Mouse (Mus musculus) kidney, postnatal 10 days (tissue): ENCODE data around the gene Chdh.

Experiments
- DNase-seq: peaks from one replicate; pipeline ENCODE4 v3.0.0; 2021; ENCODE audit warnings: mixed read lengths

Gene Chdh

GRCm38 (mm10) chr14:30014487-30014886 is 5.7 kb downstream of the Chdh start:
- no peak for DNase-seq

DNA sequence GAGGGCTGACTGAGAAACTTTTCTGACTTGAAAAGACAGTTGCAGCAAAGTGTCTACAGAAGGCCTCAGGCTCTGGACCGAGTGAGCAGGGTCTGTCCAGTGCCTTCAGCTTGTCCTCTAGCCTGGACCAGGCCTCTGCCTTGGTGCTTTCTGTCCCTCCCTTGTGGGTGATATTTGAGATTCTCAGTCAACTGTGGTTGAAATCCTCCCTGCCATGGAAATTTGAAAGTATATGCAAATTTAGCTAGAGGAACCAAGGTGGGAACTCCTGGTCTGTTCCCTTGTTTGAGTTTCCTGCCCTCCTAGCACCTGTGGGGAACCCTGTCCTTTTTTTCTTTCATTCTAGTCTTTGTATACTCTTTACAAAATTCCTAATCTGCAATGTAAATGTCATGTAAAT is 6.2 kb downstream of the Chdh start:
- no peak for DNase-seq

- no peak for DNase-seq
Observed at GRCm38 (mm10) chr14:30016666-30017065, 7.8 kb downstream of the Chdh start.

DNA sequence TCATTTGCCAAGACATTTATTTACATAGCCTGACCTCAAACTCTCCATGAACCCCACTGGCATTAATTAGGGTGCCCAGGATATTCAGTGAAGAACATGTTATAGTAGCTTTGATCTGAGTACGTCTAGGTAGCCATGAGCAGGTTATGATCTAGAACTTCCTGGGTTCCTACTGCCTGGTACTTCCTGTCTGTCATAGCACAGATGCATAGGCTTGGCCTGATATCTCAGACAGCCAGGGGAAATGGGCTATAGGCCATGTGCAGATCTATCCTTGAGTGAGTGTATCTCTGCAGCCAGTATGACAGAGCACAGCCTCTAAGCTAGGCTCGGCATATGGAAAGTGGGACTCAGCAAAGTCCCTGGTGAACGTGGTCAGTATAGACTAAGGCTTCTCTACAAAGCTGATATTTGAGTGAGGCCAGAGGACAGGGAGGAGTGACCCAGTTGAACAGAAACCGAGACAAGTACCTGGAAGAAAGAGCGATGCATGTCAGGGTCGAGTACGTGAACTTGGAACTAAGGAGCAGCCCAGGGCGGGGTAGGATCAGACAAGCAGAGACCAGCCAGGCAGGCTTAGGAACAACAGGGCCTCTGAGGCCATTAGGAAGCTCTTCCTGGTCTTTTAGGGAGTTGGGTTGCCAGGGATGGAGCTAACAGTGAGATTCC is 9.1 kb downstream of the Chdh start:
- no peak for DNase-seq

DNA sequence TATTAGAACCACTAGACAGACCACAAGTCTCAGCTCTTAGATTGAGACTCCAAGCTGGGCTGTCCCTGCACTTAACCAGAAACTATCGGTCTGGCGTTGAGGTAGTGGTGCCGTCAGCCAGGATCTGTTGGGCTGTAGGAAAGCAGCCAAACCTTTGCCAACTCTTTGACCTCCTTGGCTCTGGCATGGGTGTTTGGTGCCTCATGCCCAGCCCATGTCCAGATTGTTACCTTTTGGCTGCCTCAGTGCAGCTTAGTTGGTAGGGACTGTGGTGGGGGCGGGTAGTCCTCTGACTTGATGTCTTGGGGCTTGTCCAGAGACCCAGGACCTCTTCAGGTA is 9.6 kb downstream of the Chdh start:
- DNase-seq: no peak

- no peak for DNase-seq
Observed at GRCm38 (mm10) chr14:30018846-30019245, 10.0 kb downstream of the Chdh start.

DNA sequence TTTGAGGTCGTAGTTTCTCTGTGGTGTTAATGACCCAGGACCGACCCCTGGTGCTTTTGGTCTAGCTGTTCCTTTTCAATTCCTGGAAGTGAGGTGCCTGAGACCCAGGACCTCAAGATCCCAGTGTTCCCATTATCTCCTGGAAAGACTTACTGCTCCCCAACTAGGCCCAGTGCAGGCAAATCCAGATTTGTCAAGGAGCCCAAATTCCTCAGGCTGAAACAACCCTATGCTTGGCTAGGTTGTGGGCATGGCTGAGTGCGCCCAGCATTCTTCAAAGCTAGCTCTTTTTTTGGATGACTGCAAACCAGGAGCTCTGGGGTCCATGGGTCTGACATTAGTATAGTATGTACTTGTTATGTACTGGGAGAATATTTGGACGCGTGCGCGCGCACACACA is 10.6 kb downstream of the Chdh start:
- peak; percentile 50 for DNase-seq

DNA sequence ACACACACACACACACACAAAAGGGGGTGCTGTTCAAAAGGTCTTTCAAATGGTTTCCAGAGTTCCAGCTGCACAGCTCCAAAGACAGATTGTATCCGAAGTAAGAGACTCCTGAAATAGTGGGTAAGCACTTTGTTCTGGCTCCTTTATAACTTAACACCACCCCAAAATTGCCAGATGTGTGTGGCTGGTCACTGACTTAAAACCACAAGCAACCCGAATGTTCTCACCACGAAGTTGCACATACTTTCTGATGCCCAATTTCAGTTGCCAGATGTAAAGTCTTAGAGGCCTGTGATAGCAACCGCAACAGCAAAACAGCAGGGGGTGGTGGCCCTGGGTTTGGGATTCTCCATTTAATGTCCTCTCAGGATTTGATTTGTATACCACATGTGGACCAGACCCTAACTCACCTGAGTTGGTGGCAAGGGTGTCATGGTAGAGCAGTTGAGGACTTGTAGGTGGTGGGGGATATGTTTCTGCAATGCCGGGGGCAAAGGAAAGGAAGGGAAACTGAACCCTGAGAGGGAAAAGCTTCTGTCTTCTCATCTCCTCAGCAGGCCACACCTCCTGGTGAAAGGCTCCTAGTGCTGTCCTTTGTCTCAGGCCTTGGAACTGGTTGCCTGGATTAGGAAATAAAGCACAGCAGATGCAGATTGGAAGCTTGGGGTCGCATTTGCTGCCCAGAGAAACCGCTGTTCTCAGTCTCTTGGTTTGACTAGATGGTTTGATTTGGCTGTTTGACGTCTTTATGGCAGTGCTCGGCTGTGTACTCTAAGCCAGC is 11.2 kb downstream of the Chdh start:
- no peak for DNase-seq

- DNase-seq: no peak
Observed at GRCm38 (mm10) chr14:30022471-30022870, 13.6 kb downstream of the Chdh start.

- DNase-seq: no peak
Observed at GRCm38 (mm10) chr14:30024387-30024786, 15.6 kb downstream of the Chdh start.

DNA sequence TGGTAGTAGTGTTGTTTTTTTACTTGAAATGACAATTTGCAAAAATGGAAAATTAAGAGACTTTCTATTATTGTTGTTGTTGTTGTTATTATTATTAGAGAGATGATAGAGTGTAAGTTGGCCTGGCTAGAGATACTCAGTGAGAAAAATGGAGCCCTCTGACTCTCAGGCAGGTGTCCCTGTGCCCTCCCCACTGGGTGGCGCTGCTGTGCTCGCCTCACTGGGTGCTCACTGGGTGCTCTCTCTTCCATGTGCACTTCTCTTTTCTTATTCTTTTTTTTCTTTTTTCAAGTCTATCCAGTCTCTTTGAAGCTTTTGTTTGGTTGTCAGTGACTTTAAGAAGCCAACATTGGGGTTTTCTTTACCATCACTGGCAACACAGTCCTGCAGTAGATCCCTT is 18.6 kb downstream of the Chdh start:
- no peak for DNase-seq

DNA sequence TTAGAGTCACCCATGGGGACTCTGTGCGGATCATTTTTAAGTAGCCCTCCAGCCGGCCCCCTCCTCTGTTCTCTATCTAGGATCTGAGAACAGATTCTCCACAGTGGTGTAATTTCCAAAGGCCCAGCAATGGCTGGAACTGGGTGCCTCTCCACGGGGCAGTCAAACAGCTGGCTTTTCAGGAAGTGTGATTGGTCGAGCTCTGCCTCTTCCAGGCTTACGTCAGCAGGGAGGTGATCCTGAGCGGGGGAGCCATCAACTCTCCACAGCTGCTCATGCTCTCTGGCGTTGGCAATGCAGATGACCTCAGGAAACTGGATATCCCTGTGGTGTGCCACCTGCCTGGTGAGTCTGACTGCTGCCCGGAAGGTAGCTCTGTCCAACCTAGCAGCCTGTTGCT is 24.6 kb downstream of the Chdh start:
- no peak for DNase-seq

DNA sequence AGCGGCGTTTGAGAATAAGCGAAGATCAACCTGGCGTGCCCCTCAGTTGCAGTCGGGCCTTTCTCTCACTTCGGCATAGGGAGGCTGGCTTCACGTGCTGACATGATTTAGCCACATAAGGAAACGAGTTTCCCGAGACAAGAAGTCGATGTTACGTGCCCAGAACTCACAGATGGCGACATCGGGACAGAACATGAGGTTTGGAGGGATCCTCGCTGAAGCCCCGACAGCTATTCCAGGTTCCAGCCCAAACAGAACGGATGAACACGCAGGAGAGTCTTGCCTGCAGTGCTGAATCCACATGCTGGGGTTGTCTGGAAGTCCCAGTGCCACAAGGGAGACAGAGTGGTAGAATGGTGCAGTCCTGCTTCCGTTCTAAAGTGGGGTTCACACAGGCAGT is 29.6 kb downstream of the Chdh start:
- no peak for DNase-seq

DNA sequence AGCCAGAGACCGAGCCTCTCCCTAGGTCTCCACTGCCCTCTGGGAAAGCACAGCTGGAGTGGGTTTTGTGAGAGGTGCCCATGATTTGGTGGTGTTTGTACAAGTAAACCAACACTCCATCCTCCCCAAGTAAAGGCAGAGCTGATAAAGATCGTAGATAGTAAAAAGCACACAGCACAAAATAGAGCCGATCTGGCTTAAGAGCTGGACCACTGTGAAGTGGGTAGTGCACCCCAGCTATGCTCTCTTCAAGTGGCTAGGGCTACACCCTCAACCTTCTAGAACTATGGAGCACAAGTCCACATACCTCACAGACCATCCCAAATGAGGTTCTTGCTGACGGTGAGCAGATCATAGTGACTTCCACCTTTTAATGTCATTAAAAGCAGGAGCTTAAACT is 30.6 kb downstream of the Chdh start:
- no peak for DNase-seq

- DNase-seq: no peak
Observed at GRCm38 (mm10) chr14:30041836-30042235, 33.0 kb downstream of the Chdh start.

DNA sequence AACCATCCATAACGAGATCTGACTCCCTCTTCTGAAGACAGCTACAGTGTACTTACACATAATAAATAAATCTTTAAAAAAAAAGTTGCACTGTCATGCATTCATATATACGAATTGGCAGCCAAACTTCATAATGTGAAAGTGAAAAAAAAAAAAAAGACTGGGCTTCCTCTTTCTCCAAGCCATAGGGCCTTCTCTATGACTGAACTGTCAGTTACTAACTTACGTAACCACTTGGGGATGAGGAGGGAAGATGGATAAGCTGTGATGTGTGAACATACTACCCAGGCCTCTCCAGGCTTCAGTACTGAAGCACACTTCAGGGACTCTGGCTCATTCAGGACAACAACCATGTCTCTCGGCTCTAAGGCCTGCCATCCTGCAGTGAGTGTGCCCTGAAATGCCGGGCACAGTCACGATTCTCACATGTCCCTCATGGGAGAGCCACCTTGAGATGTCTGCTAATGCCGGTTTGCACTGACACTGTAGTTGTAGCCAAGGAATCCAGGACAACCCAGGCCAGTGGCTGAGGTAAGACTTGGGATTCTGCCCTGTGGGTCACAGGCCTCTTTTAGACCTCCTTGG is 34.6 kb downstream of the Chdh start:
- DNase-seq: no peak

DNA sequence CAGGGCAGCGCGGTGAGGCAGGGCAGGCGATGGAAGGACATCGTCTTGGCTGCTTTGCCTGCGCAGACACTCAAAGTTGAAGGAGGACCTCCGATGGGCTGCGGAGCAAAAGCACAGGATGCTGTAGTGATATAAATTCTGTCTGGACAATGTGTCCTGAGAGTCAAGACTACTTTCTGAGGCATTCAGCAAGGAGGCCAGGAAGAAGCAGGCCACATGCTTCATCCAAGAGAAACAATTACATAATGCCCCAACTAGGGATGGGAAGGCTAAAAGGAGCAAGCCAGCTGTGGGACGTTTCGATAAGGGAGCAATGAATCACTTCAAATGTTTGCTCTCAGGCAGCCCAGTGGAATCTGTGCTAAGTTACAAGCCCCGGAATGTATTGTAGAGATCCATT is 36.4 kb downstream of the Chdh start:
- no peak for DNase-seq

- DNase-seq: no peak
Observed at GRCm38 (mm10) chr14:30045704-30046220, 36.9 kb downstream of the Chdh start.

DNA sequence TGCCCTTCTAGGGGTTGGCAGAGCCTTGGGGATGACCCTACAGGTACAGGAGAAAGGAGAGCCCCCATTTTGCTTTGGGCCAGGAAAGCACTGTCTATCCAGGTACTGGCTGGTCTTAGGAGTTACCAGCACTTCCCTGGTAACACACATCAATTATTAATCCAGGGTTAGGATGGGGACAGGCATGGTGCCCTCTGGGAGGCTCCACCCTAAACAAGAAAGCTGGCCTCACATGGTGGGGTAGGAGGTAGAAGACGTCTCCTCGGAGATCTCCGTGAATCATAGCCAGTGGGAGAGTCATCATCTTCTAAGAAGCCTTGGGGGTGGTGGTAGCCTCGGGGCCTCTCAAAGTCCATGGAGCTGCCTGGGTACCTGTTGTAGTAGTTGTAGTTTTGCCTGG is 38.2 kb downstream of the Chdh start:
- no peak for DNase-seq

- DNase-seq: no peak
Observed at GRCm38 (mm10) chr14:30048049-30048448, 39.2 kb downstream of the Chdh start.

DNA sequence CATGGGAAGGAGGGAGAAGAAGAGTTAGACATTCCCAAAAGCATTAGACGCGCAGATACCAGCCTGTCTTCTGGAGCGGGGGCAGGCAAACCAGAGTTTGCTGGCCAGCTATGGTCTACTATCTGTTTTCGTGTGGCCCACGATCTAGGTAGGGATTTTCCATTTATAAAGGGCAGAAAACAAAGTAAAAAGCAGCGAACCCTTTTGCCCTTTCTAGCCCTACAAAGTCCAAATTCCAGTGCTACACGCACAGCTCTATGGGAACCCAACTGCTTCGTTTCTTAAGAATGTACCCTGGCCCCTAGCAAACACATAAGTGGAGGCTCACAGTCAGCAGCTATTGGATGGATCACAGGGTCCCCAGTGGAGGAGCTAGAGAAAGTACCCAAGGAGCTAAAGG is 41.5 kb downstream of the Chdh start:
- DNase-seq: no peak

DNA sequence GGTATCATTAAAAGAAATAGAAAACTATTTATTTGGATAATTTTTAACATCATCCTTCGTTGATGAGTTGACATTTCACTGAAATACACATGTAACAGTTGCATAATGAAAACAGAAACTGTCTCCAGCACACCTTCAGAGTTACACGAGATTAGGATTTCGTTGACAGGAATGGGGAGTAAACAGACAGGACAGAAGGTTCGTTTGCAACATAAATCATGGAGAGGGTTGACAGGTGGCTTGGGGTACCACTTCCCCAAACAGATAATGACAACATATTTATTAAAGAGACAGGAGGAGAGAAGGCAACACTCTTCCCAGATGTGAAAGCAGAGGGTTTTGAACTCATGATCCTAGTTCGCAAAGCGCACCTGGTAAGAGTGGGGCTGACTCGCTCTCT is 46.1 kb downstream of the Chdh start:
- DNase-seq: no peak

DNA sequence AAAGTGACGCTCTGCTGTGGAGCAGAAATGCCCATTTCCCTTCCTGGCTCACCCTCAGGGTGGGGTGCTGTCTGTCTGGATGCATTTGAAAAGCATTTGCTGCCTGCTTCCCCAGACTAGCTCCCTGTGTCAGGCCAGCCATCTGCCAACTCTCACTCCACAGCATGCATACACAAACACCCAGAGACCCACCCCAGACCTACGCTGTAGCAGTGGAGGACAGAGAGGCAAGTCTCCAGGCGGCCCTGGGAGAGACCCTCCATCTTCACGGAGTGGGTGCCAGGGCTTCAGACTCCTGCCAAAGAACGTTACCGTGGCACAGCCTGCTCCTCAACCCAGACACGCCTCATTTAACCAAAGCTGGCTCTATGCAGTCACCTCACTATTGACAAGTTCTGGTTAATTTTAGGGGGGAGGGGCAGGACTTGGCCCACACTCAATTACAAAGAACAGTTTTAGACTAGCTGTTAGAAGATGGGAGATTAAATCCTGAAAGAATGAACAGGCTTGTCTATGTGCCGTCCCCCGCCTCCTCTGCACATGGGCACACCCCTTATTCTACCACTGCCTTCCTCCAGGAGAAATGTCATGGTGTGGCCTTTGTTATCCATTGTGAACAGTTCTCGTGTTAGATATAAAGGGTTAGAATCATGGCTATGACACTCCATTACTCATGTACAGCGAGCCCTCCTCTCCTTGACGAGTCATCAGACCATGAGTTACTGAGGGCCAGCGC is 47.4 kb downstream of the Chdh start:
- DNase-seq: peak; percentile 30

DNA sequence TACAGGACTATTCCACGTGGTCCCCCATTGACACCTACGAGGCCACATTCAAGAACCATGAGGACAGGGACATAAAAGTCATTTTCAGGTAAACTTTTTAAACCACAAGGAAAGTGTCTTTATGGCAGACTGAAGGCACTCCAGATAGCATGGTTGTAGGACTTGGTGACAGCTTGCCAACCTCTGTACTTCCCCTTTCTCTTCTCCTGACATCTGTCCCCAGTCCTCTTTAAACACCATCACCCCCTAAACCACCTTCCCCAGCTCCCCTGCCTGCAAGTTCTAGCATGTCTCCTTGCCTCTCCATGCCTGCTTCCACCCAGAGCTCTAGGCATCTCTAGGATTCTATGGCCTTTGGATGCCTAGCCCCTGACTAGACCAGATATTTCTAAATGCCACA is 56.0 kb downstream of the Chdh start:
- no peak for DNase-seq
